23 mouse cellular contexts compared by ENCODE assay signal in the genomic region with DNA sequence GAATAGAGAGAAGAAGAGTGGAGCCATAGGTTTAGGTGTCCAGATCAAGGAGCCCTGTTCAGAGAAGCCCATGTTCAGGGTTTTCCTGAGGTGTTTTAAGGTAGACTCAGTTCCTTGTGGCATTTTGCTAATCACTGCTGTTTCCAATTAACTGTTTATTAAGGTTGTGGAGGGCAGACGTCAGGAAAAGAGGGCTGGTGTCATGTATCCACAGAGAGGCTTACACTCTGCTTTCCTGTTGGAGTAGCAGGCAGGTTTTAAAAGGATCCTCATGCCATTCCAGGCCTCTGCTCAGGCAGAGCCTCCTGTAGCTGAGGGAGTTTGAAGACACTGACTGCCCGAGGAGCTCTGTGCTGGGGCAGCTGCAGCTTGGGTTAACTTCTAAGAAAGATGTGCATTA. TPM values are rescaled to one million over a fixed set of nuclear protein-coding genes. Genes with fewer than 3 reads are reported as not detected.
DNase-seq lines count a peak whose midpoint lies in the region; ATAC-seq and TF ChIP-seq lines count a peak whose summit lies in the region.
"Had no signal": no experiment of that assay in that cellular context is flagged by ENCODE, and none has a peak within 500 bp of the region (broad histone marks: within the 10 kb centered on the region; RNA-seq: fewer than 3 reads in every experiment).

No protein-coding gene starts in this region.

- no peak overlapping the region for H3K4me3 ChIP-seq in embryonic facial prominence, embryonic 12.5 days
- H3K4me3 ChIP-seq in limb, embryonic 11.5 days (ENCODE audit: low read depth, low read length), result no peak overlapping the region
- no peak overlapping the region for H3K4me3 ChIP-seq in lung, postnatal 0 days (ENCODE audit: low read depth, low read length)
- no peak overlapping the region for H3K4me3 ChIP-seq in midbrain, embryonic 10.5 days
- H3K4me3 ChIP-seq: embryonic facial prominence, embryonic 15.5 days; erythroblast, embryonic 14.5 days; hindbrain, embryonic 13.5 days had no signal

- 0 out of 2 replicates have a peak overlapping the region, but pooled peaks have one; percentile 4 for H3K27ac ChIP-seq in embryonic facial prominence, embryonic 12.5 days
- peak overlapping the region; percentile 47; the same call in 1 of the 2 replicates for H3K27ac ChIP-seq in limb, embryonic 11.5 days (replicated peaks; ENCODE audit: low read depth, low read length)
- no peak overlapping the region for H3K27ac ChIP-seq in lung, postnatal 0 days (ENCODE audit: low read length)
- no peak overlapping the region for H3K27ac ChIP-seq in midbrain, embryonic 10.5 days (replicated peaks)
- H3K27ac ChIP-seq: embryonic facial prominence, embryonic 15.5 days; hindbrain, embryonic 13.5 days had no signal

- no peaks in the 10 kb centered on the region for H3K27me3 ChIP-seq in embryonic facial prominence, embryonic 12.5 days
- H3K27me3 ChIP-seq in limb, embryonic 11.5 days (ENCODE audit: control insufficient read depth, insufficient read depth, low read length), result no peaks in the 10 kb centered on the region
- H3K27me3 ChIP-seq in lung, postnatal 0 days (replicated peaks; ENCODE audit: insufficient read depth, low read length), result no peaks in the 10 kb centered on the region
- no peaks in the 10 kb centered on the region for H3K27me3 ChIP-seq in midbrain, embryonic 10.5 days (ENCODE audit: low read depth, poor library complexity, severe bottlenecking)
- H3K27me3 ChIP-seq: embryonic facial prominence, embryonic 15.5 days; hindbrain, embryonic 13.5 days had no signal

- no peak for TF ChIP-seq EP300 in lung, postnatal 0 days (IDR thresholded peaks at IDR 0.05)

- peaks cover 10% of the 10 kb centered on the region for H3K4me1 ChIP-seq in embryonic facial prominence, embryonic 12.5 days
- peaks cover 11% of the 10 kb centered on the region for H3K4me1 ChIP-seq in limb, embryonic 11.5 days (ENCODE audit: control insufficient read depth, insufficient read depth, low read length)
- H3K4me1 ChIP-seq in lung, postnatal 0 days (ENCODE audit: insufficient read depth, low read depth, low read length), result no peaks in the 10 kb centered on the region
- no peaks in the 10 kb centered on the region for H3K4me1 ChIP-seq in midbrain, embryonic 10.5 days
- H3K4me1 ChIP-seq: hindbrain, embryonic 13.5 days had no signal

- no peak for ATAC-seq in embryonic facial prominence, embryonic 12.5 days (ENCODE audit: insufficient number of reproducible peaks, insufficient read depth, low FRiP score, low TSS enrichment)
- no peak for ATAC-seq in limb, embryonic 11.5 days (ENCODE audit: insufficient number of reproducible peaks, low FRiP score, low TSS enrichment, low read depth)
- no peak for ATAC-seq in lung, postnatal 0 days
- ATAC-seq: CD4-positive, CD25-positive, alpha-beta regulatory T cell, adult 4 months; forebrain, embryonic 16.5 days; intestine, postnatal 0 days had no signal

- TF ChIP-seq CTCF in lung, postnatal 0 days (IDR thresholded peaks at IDR 0.05), result no peak

- peak; percentile 35 for DNase-seq in embryo, embryonic 10.5 days (ENCODE audit: low spot score)
- DNase-seq in embryo, embryonic 10 days (ENCODE audit: low spot score), result no peak
- DNase-seq in embryo, embryonic 11 days, result peak; percentile 31
- DNase-seq in limb, embryonic 11.5 days (ENCODE audit: low spot score), result peak; percentile 45
- no peak for DNase-seq in lung, postnatal 0 days (ENCODE audit: low spot score)
- no peak for DNase-seq in spleen, postnatal 4 days (ENCODE audit: low spot score in 2 of 2)
- no peak for DNase-seq in midbrain, embryonic 10.5 days (ENCODE audit: low spot score)
- DNase-seq: adrenal gland, adult 8-10 months; adrenal gland, postnatal 36 days; B cell, adult 2 months; cerebellum, adult 8-10 months; cerebellum, postnatal 14 days; gastrocnemius, postnatal 14 days; heart, postnatal 10 days; heart, postnatal 4 days had no signal

- H3K4me2 ChIP-seq in embryonic facial prominence, embryonic 12.5 days (replicated peaks), result no peak overlapping the region
- H3K4me2 ChIP-seq in limb, embryonic 11.5 days (ENCODE audit: low read depth, severe bottlenecking), result no peak overlapping the region
- no peak overlapping the region for H3K4me2 ChIP-seq in lung, postnatal 0 days (replicated peaks; ENCODE audit: low read depth, low read length)
- H3K4me2 ChIP-seq: embryonic facial prominence, embryonic 15.5 days; hindbrain, embryonic 13.5 days had no signal

- H3K9me3 ChIP-seq in embryonic facial prominence, embryonic 12.5 days, result no peaks in the 10 kb centered on the region
- H3K9me3 ChIP-seq in limb, embryonic 11.5 days (ENCODE audit: control insufficient read depth, low read length), result no peaks in the 10 kb centered on the region
- no peaks in the 10 kb centered on the region for H3K9me3 ChIP-seq in lung, postnatal 0 days (ENCODE audit: low read length)
- H3K9me3 ChIP-seq in midbrain, embryonic 10.5 days (replicated peaks), result no peaks in the 10 kb centered on the region
- H3K9me3 ChIP-seq: embryonic facial prominence, embryonic 15.5 days; hindbrain, embryonic 13.5 days had no signal

- WGBS in embryonic facial prominence, embryonic 12.5 days, result 10% methylated on average over 2 of the region's 2 CpGs
- whole genome bisulfite sequencing in limb, embryonic 11.5 days, result 2% methylated on average over 2 of the region's 2 CpGs
- 51% methylated on average over 2 of the region's 2 CpGs for WGBS in lung, postnatal 0 days
- WGBS in midbrain, embryonic 10.5 days, result 64% methylated on average over 2 of the region's 2 CpGs

- H3K9ac ChIP-seq in embryonic facial prominence, embryonic 12.5 days, result no peak overlapping the region
- no peak overlapping the region for H3K9ac ChIP-seq in limb, embryonic 11.5 days (ENCODE audit: low read length)
- no peak overlapping the region for H3K9ac ChIP-seq in lung, postnatal 0 days (replicated peaks; ENCODE audit: low read depth)
- H3K9ac ChIP-seq: embryonic facial prominence, embryonic 15.5 days; hindbrain, embryonic 13.5 days had no signal

- no peaks in the 10 kb centered on the region for H3K36me3 ChIP-seq in embryonic facial prominence, embryonic 12.5 days
- no peaks in the 10 kb centered on the region for H3K36me3 ChIP-seq in limb, embryonic 11.5 days (ENCODE audit: control insufficient read depth, insufficient read depth, low read length)
- H3K36me3 ChIP-seq in lung, postnatal 0 days (ENCODE audit: insufficient read depth, low read length), result no peaks in the 10 kb centered on the region
- H3K36me3 ChIP-seq in midbrain, embryonic 10.5 days, result no peaks in the 10 kb centered on the region
- H3K36me3 ChIP-seq: embryonic facial prominence, embryonic 15.5 days; G1E; hindbrain, embryonic 13.5 days had no signal

RNA-seq across cellular contexts. Expression of a gene that starts 32.6 kb away (rescaled TPM):
- 1.7 and 2.8 TPM in 2 replicates for polyA plus RNA-seq in embryonic facial prominence, embryonic 12.5 days (2016; fragmentation: Nextera tagmentation; extraction: Ambion mirVana)
- polyA plus RNA-seq in limb, embryonic 11.5 days (2014; fragmentation: Nextera tagmentation; extraction: Ambion mirVana), result 1.4 and 1.7 TPM in 2 replicates
- polyA plus RNA-seq in lung, postnatal 0 days (2015; fragmentation: Nextera tagmentation; extraction: Ambion mirVana), result 2.4 and 2.5 TPM in 2 replicates
- polyA plus RNA-seq in midbrain, embryonic 10.5 days (2016; fragmentation: Nextera tagmentation; extraction: Ambion mirVana), result not detected in 2 replicates
- polyA plus RNA-seq: CD4-positive, CD25-positive, alpha-beta regulatory T cell, adult 4 months; erythroblast, embryonic 14.5 days; G1E had no signal

Comparison
In these comparisons a context has a peak if more than half of its experiments do, and no peak if none do; other contexts are left out.
1. DNase-seq: peak in embryo, embryonic 10.5 days (single experiment), embryo, embryonic 11 days (single experiment) and limb, embryonic 11.5 days (single experiment); none in embryo, embryonic 10 days (single experiment), lung, postnatal 0 days (single experiment), spleen, postnatal 4 days (0 of 2) and midbrain, embryonic 10.5 days (single experiment).
2. H3K27ac ChIP-seq: peak in embryonic facial prominence, embryonic 12.5 days (single experiment) and limb, embryonic 11.5 days (single experiment); none in lung, postnatal 0 days (single experiment) and midbrain, embryonic 10.5 days (single experiment).